Mouse (Mus musculus) embryonic facial prominence, embryonic 14.5 days (tissue): Measurements from ENCODE around the gene Cfap299. TPM values are rescaled to one million over a fixed set of nuclear protein-coding genes. Genes with fewer than 3 reads are reported as not detected.

Experiments used
- ATAC-seq: fragments of 200-750 bp; cut with Nextera tagmentation; 2 replicates; pipeline ENCODE4 v1.8.0; 2017; ENCODE audit warnings: low read depth, moderate number of reproducible peaks, moderate TSS enrichment
- DNase-seq: peaks from one replicate; pipeline ENCODE4 v3.0.0-alpha.2; 2015; ENCODE audit warnings: low spot score
- H3K27ac ChIP-seq: fragments of 300-500 bp; sonication (generic); replicated peaks from 2 replicates; pipeline ENCODE4 v1.5.1; 2014; ENCODE audit warnings: low read depth, mild to moderate bottlenecking, low read length, moderate library complexity
- H3K27me3 ChIP-seq: fragments of 300-500 bp; sonication (generic); replicated peaks from 2 replicates; pipeline ENCODE4 v1.6.1; 2014; ENCODE audit warnings: low read length; ENCODE audit not compliant: control insufficient read depth, insufficient read depth
- H3K36me3 ChIP-seq: fragments of 300-500 bp; sonication (generic); 2 replicates; pipeline ENCODE4 v1.6.1; 2014; ENCODE audit warnings: low read length, mixed read lengths; ENCODE audit not compliant: control insufficient read depth, insufficient read depth
- H3K4me1 ChIP-seq: fragments of 300-500 bp; sonication (generic); 2 replicates; pipeline ENCODE4 v1.6.1; 2014; ENCODE audit warnings: antibody characterized with exemption, low read length; ENCODE audit not compliant: control insufficient read depth, insufficient read depth
- H3K4me2 ChIP-seq: fragments of 300-500 bp; sonication (generic); 2 replicates; pipeline ENCODE4 v1.6.1; 2014; ENCODE audit warnings: low read depth, mild to moderate bottlenecking, low read length, moderate library complexity, mixed read lengths
- H3K4me3 ChIP-seq: fragments of 300-500 bp; sonication (generic); 2 replicates; pipeline ENCODE4 v1.5.1; 2014; ENCODE audit warnings: low read depth, mild to moderate bottlenecking, low read length
- H3K9ac ChIP-seq: fragments of 300-500 bp; sonication (generic); 2 replicates; pipeline ENCODE4 v1.6.1; 2014; ENCODE audit warnings: low read depth, mild to moderate bottlenecking, low read length, moderate library complexity, mixed read lengths
- H3K9me3 ChIP-seq: fragments of 300-500 bp; sonication (generic); 2 replicates; pipeline ENCODE4 v1.6.1; 2016; ENCODE audit warnings: low read length; ENCODE audit not compliant: control insufficient read depth
- WGBS: fragments of 180-500 bp; shearing (Covaris S2); extraction: QIAGEN DNeasy Blood & Tissue Kit; methylation state at CpG from one replicate; pipeline ENCODE4 v1.1.7; 2014; 5-methylcytosine and 5-hydroxymethylcytosine counted together
- polyA plus RNA-seq: library from polyadenylated mRNA; unstranded; fragments of >200 nt; fragmentation: Nextera tagmentation; extraction: Ambion mirVana; gene quantifications from 2 replicates; pipeline ENCODE4 v1.2.1, GENCODE M21; 2014

Cfap299 gene
- polyA plus RNA-seq, 1 experiment from 2014 or later = 1.9 TPM

- H3K27me3 ChIP-seq = no peaks in the 10 kb centered on the region
- DNase-seq (no peak), ATAC-seq (no peak)
- no peaks in the 10 kb centered on the region for H3K9me3 ChIP-seq
- WGBS = 86% methylated on average over 7 of the region's 7 CpGs
- no peak overlapping the region for H3K4me3 ChIP-seq
- no peaks in the 10 kb centered on the region for H3K4me1 ChIP-seq
- no peaks in the 10 kb centered on the region for H3K36me3 ChIP-seq
- no peak overlapping the region for H3K4me2 ChIP-seq
- no peak overlapping the region for H3K27ac ChIP-seq
- no peak overlapping the region for H3K9ac ChIP-seq
Observed at GRCm38 (mm10) chr5:98523050-98523449, 193.9 kb downstream of the Cfap299 start.

GRCm38 (mm10) chr5:98523783-98524182 lies 194.7 kb downstream of the Cfap299 start:
- Histone ChIP-seq H3K4me3 (no peak overlapping the region), H3K4me1 (no peaks in the 10 kb centered on the region), H3K9me3 (no peaks in the 10 kb centered on the region), H3K27ac (no peak overlapping the region), H3K4me2 (no peak overlapping the region), H3K9ac (no peak overlapping the region), H3K36me3 (no peaks in the 10 kb centered on the region), H3K27me3 (no peaks in the 10 kb centered on the region)
- 83% methylated on average over 1 of the region's 1 CpGs for WGBS
- no peak for ATAC-seq
- DNase-seq = no peak

- WGBS = 86% methylated on average over 1 of the region's 1 CpGs
- Histone ChIP-seq H3K4me3 (no peak overlapping the region), H3K36me3 (no peaks in the 10 kb centered on the region), H3K4me2 (no peak overlapping the region), H3K27me3 (no peaks in the 10 kb centered on the region), H3K27ac (no peak overlapping the region), H3K4me1 (no peaks in the 10 kb centered on the region), H3K9me3 (no peaks in the 10 kb centered on the region), H3K9ac (no peak overlapping the region)
- no peak for DNase-seq
- ATAC-seq = no peak
Observed at GRCm38 (mm10) chr5:98541333-98541732, 212.2 kb downstream of the Cfap299 start.

GRCm38 (mm10) chr5:98550285-98550684 lies 221.2 kb downstream of the Cfap299 start:
- Histone ChIP-seq H3K36me3 (no peaks in the 10 kb centered on the region), H3K9ac (no peak overlapping the region), H3K9me3 (no peaks in the 10 kb centered on the region), H3K27me3 (no peaks in the 10 kb centered on the region), H3K27ac (no peak overlapping the region), H3K4me3 (no peak overlapping the region), H3K4me1 (peaks cover 10% of the 10 kb centered on the region; the same call in 1 of the 2 replicates), H3K4me2 (no peak overlapping the region)
- DNase-seq (no peak), ATAC-seq (no peak)
- WGBS = 35% methylated on average over 5 of the region's 5 CpGs

GRCm38 (mm10) chr5:98550873-98551272 lies 221.8 kb downstream of the Cfap299 start:
- peaks cover 10% of the 10 kb centered on the region; the same call in 1 of the 2 replicates for H3K4me1 ChIP-seq
- no peak overlapping the region for H3K4me2 ChIP-seq
- H3K9me3 ChIP-seq = no peaks in the 10 kb centered on the region
- DNase-seq (no peak), ATAC-seq (no peak)
- no peak overlapping the region for H3K4me3 ChIP-seq
- H3K9ac ChIP-seq = no peak overlapping the region
- H3K36me3 ChIP-seq = no peaks in the 10 kb centered on the region
- no peak overlapping the region for H3K27ac ChIP-seq
- WGBS = 84% methylated on average over 1 of the region's 1 CpGs
- H3K27me3 ChIP-seq = no peaks in the 10 kb centered on the region

GRCm38 (mm10) chr5:98552395-98552794 lies 223.3 kb downstream of the Cfap299 start, which contains the start of gene Gm11111:
TSS of gene Gm11111 (plus strand) at chr5:98552695.
- H3K4me2 ChIP-seq = no peak within 1 kb of the TSS
- H3K27ac ChIP-seq = no peak within 1 kb of the TSS

GRCm38 (mm10) chr5:98552811-98553601 lies 223.9 kb downstream of the Cfap299 start:
- WGBS = 46% methylated on average over 7 of the region's 7 CpGs

More at GRCm38 (mm10) chr5:98552395-98552794, 223.3 kb downstream of the Cfap299 start, which contains the start of gene Gm11111:
- Histone ChIP-seq H3K27me3 (no peaks in the 10 kb centered on the region), H3K9me3 (no peaks in the 10 kb centered on the region), H3K36me3 (no peaks in the 10 kb centered on the region), H3K4me3 (no peak within 1 kb of the TSS), H3K4me1 (peaks cover 10% of the 10 kb centered on the region; the same call in 1 of the 2 replicates), H3K9ac (no peak within 1 kb of the TSS)
- ATAC-seq (no peak), DNase-seq (no peak)

GRCm38 (mm10) chr5:98561301-98561700 lies 232.2 kb downstream of the Cfap299 start:
- no peak overlapping the region for H3K9ac ChIP-seq
- no peaks in the 10 kb centered on the region for H3K4me1 ChIP-seq
- WGBS = 76% methylated on average over 4 of the region's 4 CpGs
- no peak for DNase-seq
- H3K4me2 ChIP-seq = no peak overlapping the region
- no peak overlapping the region for H3K4me3 ChIP-seq
- H3K36me3 ChIP-seq = no peaks in the 10 kb centered on the region
- no peak for ATAC-seq
- H3K9me3 ChIP-seq = no peaks in the 10 kb centered on the region
- H3K27ac ChIP-seq = no peak overlapping the region
- H3K27me3 ChIP-seq = no peaks in the 10 kb centered on the region

More at GRCm38 (mm10) chr5:98552811-98553601, 223.9 kb downstream of the Cfap299 start:
- Histone ChIP-seq H3K4me2 (no peak overlapping the region), H3K27me3 (no peaks in the 10 kb centered on the region), H3K9me3 (no peaks in the 10 kb centered on the region), H3K27ac (no peak overlapping the region), H3K9ac (no peak overlapping the region), H3K4me3 (no peak overlapping the region), H3K4me1 (peaks cover 10% of the 10 kb centered on the region; the same call in 1 of the 2 replicates), H3K36me3 (no peaks in the 10 kb centered on the region)
- no peak for ATAC-seq
- DNase-seq = peak; percentile 44

- WGBS = 46% methylated on average over 9 of the region's 9 CpGs
- ATAC-seq = no peak
- Histone ChIP-seq H3K9ac (no peak overlapping the region), H3K4me3 (no peak overlapping the region), H3K4me2 (no peak overlapping the region), H3K4me1 (0 out of 2 replicates have a peak, but pooled peaks cover 7% of the 10 kb centered on the region), H3K36me3 (no peaks in the 10 kb centered on the region), H3K27ac (no peak overlapping the region), H3K9me3 (no peaks in the 10 kb centered on the region), H3K27me3 (no peaks in the 10 kb centered on the region)
- DNase-seq = peak; percentile 32
Observed at GRCm38 (mm10) chr5:98562806-98563205, 233.7 kb downstream of the Cfap299 start.
